Mouse (Mus musculus): ENCODE measurements around the gene Ube2t. TPM values are rescaled to one million over a fixed set of nuclear protein-coding genes. Genes with fewer than 3 reads are reported as not detected.

Ube2t gene
- total and polyA plus RNA-seq, 2 experiments: 0.43 to 1.1 TPM

- H3K9ac ChIP-seq (ENCODE audit: low read depth, low read length): 0 out of 2 replicates have a peak overlapping the region, but pooled peaks have one; percentile 0
- no peaks in the 10 kb centered on the region for H3K4me1 ChIP-seq (ENCODE audit: control insufficient read depth, insufficient read depth, low read length)
- TF ChIP-seq POLR2A (IDR thresholded peaks at IDR 0.05; ENCODE audit: extremely low read depth, insufficient read depth, low read length): no peak
- TF ChIP-seq CTCF (IDR thresholded peaks at IDR 0.05; ENCODE audit: low read depth, low read length): no peak
- no peaks in the 10 kb centered on the region for H3K79me2 ChIP-seq (ENCODE audit: control insufficient read depth, insufficient read depth, low read length)
- peak overlapping the region; percentile 30; the same call in 1 of the 2 replicates for H3K4me3 ChIP-seq (ENCODE audit: insufficient read depth, low read depth, low read length)
- 30% methylated on average over 48 of the region's 48 CpGs for WGBS
- no peak for DNase-seq (ENCODE audit: extremely low read depth, low read depth, low spot score)
- H3K27me3 ChIP-seq (ENCODE audit: control insufficient read depth, insufficient read depth, low read length): peaks cover 9% of the 10 kb centered on the region
- no peaks in the 10 kb centered on the region for H3K36me3 ChIP-seq (ENCODE audit: control insufficient read depth, insufficient read depth, low read length)
- H3K27ac ChIP-seq (replicated peaks; ENCODE audit: insufficient read depth, low read depth, low read length): no peak overlapping the region
Observed at GRCm38 (mm10) chr1:134987173-134987961, 25.0 kb downstream of the Ube2t start.

- Histone ChIP-seq H3K4me1 (ENCODE audit: control insufficient read depth, insufficient read depth, low read length) (no peaks in the 10 kb centered on the region), H3K27ac (replicated peaks; ENCODE audit: insufficient read depth, low read depth, low read length) (no peak overlapping the region), H3K36me3 (ENCODE audit: control insufficient read depth, insufficient read depth, low read length) (no peaks in the 10 kb centered on the region), H3K27me3 (ENCODE audit: control insufficient read depth, insufficient read depth, low read length) (peaks cover 9% of the 10 kb centered on the region), H3K79me2 (ENCODE audit: control insufficient read depth, insufficient read depth, low read length) (no peaks in the 10 kb centered on the region), H3K4me3 (ENCODE audit: insufficient read depth, low read depth, low read length) (peak overlapping the region; percentile 27; the same call in 1 of the 2 replicates), H3K9ac (ENCODE audit: low read depth, low read length) (0 out of 2 replicates have a peak overlapping the region, but pooled peaks have one; percentile 0)
- TF ChIP-seq POLR2A (IDR thresholded peaks at IDR 0.05; ENCODE audit: extremely low read depth, insufficient read depth, low read length): no peak
- no peak for TF ChIP-seq CTCF (IDR thresholded peaks at IDR 0.05; ENCODE audit: low read depth, low read length)
- no peak for DNase-seq (ENCODE audit: extremely low read depth, low read depth, low spot score)
- WGBS: 17% methylated on average over 14 of the region's 14 CpGs
Observed at GRCm38 (mm10) chr1:134987962-134988341, 25.6 kb downstream of the Ube2t start.

GRCm38 (mm10) chr1:134989372-134989771 lies 27.0 kb downstream of the Ube2t start:
- Histone ChIP-seq H3K36me3 (ENCODE audit: control insufficient read depth, insufficient read depth, low read length) (no peaks in the 10 kb centered on the region), H3K27ac (replicated peaks; ENCODE audit: insufficient read depth, low read depth, low read length) (no peak overlapping the region), H3K4me3 (ENCODE audit: insufficient read depth, low read depth, low read length) (no peak overlapping the region), H3K9ac (ENCODE audit: low read depth, low read length) (no peak overlapping the region), H3K79me2 (ENCODE audit: control insufficient read depth, insufficient read depth, low read length) (no peaks in the 10 kb centered on the region), H3K27me3 (ENCODE audit: control insufficient read depth, insufficient read depth, low read length) (peaks cover 9% of the 10 kb centered on the region), H3K4me1 (ENCODE audit: control insufficient read depth, insufficient read depth, low read length) (no peaks in the 10 kb centered on the region)
- peak; percentile 62 for DNase-seq (ENCODE audit: extremely low read depth, low read depth, low spot score)
- 6% methylated on average over 7 of the region's 7 CpGs for WGBS
- no peak for TF ChIP-seq POLR2A (IDR thresholded peaks at IDR 0.05; ENCODE audit: extremely low read depth, insufficient read depth, low read length)
- TF ChIP-seq CTCF (IDR thresholded peaks at IDR 0.05; ENCODE audit: low read depth, low read length): peak; percentile 68

- Histone ChIP-seq H3K4me1 (ENCODE audit: control insufficient read depth, insufficient read depth, low read length) (no peaks in the 10 kb centered on the region), H3K79me2 (ENCODE audit: control insufficient read depth, insufficient read depth, low read length) (no peaks in the 10 kb centered on the region), H3K27me3 (ENCODE audit: control insufficient read depth, insufficient read depth, low read length) (peaks cover 9% of the 10 kb centered on the region), H3K9ac (ENCODE audit: low read depth, low read length) (no peak overlapping the region), H3K36me3 (ENCODE audit: control insufficient read depth, insufficient read depth, low read length) (no peaks in the 10 kb centered on the region), H3K4me3 (ENCODE audit: insufficient read depth, low read depth, low read length) (no peak overlapping the region), H3K27ac (replicated peaks; ENCODE audit: insufficient read depth, low read depth, low read length) (no peak overlapping the region)
- TF ChIP-seq POLR2A (IDR thresholded peaks at IDR 0.05; ENCODE audit: extremely low read depth, insufficient read depth, low read length) (no peak), CTCF (IDR thresholded peaks at IDR 0.05; ENCODE audit: low read depth, low read length) (no peak)
- WGBS: 50% methylated on average over 8 of the region's 8 CpGs
- no peak for DNase-seq (ENCODE audit: extremely low read depth, low read depth, low spot score)
Observed at GRCm38 (mm10) chr1:134992046-134992645, 29.8 kb downstream of the Ube2t start.

- no peaks in the 10 kb centered on the region for H3K4me1 ChIP-seq (ENCODE audit: control insufficient read depth, insufficient read depth, low read length)
- H3K36me3 ChIP-seq (ENCODE audit: control insufficient read depth, insufficient read depth, low read length): no peaks in the 10 kb centered on the region
- no peak overlapping the region for H3K9ac ChIP-seq (ENCODE audit: low read depth, low read length)
- no peak for TF ChIP-seq POLR2A (IDR thresholded peaks at IDR 0.05; ENCODE audit: extremely low read depth, insufficient read depth, low read length)
- H3K27ac ChIP-seq (replicated peaks; ENCODE audit: insufficient read depth, low read depth, low read length): no peak overlapping the region
- no peak for DNase-seq (ENCODE audit: extremely low read depth, low read depth, low spot score)
- 78% methylated on average over 3 of the region's 3 CpGs for WGBS
- no peaks in the 10 kb centered on the region for H3K27me3 ChIP-seq (ENCODE audit: control insufficient read depth, insufficient read depth, low read length)
- no peaks in the 10 kb centered on the region for H3K79me2 ChIP-seq (ENCODE audit: control insufficient read depth, insufficient read depth, low read length)
- no peak overlapping the region for H3K4me3 ChIP-seq (ENCODE audit: insufficient read depth, low read depth, low read length)
Observed at GRCm38 (mm10) chr1:134994739-134995138, 32.4 kb downstream of the Ube2t start.

- no peak overlapping the region for H3K27ac ChIP-seq (replicated peaks; ENCODE audit: insufficient read depth, low read depth, low read length)
- H3K36me3 ChIP-seq (ENCODE audit: control insufficient read depth, insufficient read depth, low read length): no peaks in the 10 kb centered on the region
- no peak for DNase-seq (ENCODE audit: extremely low read depth, low read depth, low spot score)
- no peak for TF ChIP-seq CTCF (IDR thresholded peaks at IDR 0.05; ENCODE audit: low read depth, low read length)
- TF ChIP-seq POLR2A (IDR thresholded peaks at IDR 0.05; ENCODE audit: extremely low read depth, insufficient read depth, low read length): no peak
- H3K79me2 ChIP-seq (ENCODE audit: control insufficient read depth, insufficient read depth, low read length): no peaks in the 10 kb centered on the region
- H3K4me3 ChIP-seq (ENCODE audit: insufficient read depth, low read depth, low read length): no peak overlapping the region
- no peaks in the 10 kb centered on the region for H3K27me3 ChIP-seq (ENCODE audit: control insufficient read depth, insufficient read depth, low read length)
- no peak overlapping the region for H3K9ac ChIP-seq (ENCODE audit: low read depth, low read length)
- no peaks in the 10 kb centered on the region for H3K4me1 ChIP-seq (ENCODE audit: control insufficient read depth, insufficient read depth, low read length)
- WGBS: 87% methylated on average over 4 of the region's 4 CpGs
Observed at GRCm38 (mm10) chr1:134995437-134995836, 33.1 kb downstream of the Ube2t start.

Measured in liver, adult 2 months (tissue).